Mouse (Mus musculus) hindbrain, embryonic 13.5 days (tissue): Measurements from ENCODE around the gene Tesk1. TPM values are rescaled to one million over a fixed set of nuclear protein-coding genes. Genes with fewer than 3 reads are reported as not detected.

Experiments
- ATAC-seq: fragments of 200-750 bp; cut with Nextera tagmentation; 2 replicates; pipeline ENCODE4 v1.8.0; 2017; ENCODE audit warnings: moderate TSS enrichment; ENCODE audit not compliant: low FRiP score
- H3K27ac ChIP-seq: fragments of 300-500 bp; sonication (generic); 2 replicates; pipeline ENCODE4 v1.5.1; 2015; ENCODE audit warnings: inconsistent platforms, mild to moderate bottlenecking, moderate library complexity
- H3K27me3 ChIP-seq: fragments of 300-500 bp; sonication (generic); 2 replicates; pipeline ENCODE4 v1.6.1; 2015; ENCODE audit warnings: mild to moderate bottlenecking, inconsistent platforms
- H3K36me3 ChIP-seq: fragments of 300-500 bp; sonication (generic); 2 replicates; pipeline ENCODE4 v1.6.1; 2015; ENCODE audit warnings: mild to moderate bottlenecking, inconsistent platforms
- H3K4me1 ChIP-seq: fragments of 300-500 bp; sonication (generic); replicated peaks from 2 replicates; pipeline ENCODE4 v1.6.1; 2015; ENCODE audit warnings: inconsistent platforms
- H3K4me2 ChIP-seq: fragments of 300-500 bp; sonication (generic); 2 replicates; pipeline ENCODE4 v1.6.1; 2015; ENCODE audit warnings: inconsistent platforms, mild to moderate bottlenecking, moderate library complexity
- H3K4me3 ChIP-seq: fragments of 300-500 bp; sonication (generic); 2 replicates; pipeline ENCODE4 v1.5.1; 2015; ENCODE audit warnings: mild to moderate bottlenecking, inconsistent platforms
- H3K9ac ChIP-seq: fragments of 300-500 bp; sonication (generic); 2 replicates; pipeline ENCODE4 v1.6.1; 2015; ENCODE audit warnings: mild to moderate bottlenecking, inconsistent platforms
- H3K9me3 ChIP-seq: fragments of 300-500 bp; sonication (generic); 2 replicates; pipeline ENCODE4 v1.6.1; 2016; ENCODE audit warnings: inconsistent platforms
- WGBS: fragments of 180-500 bp; shearing (Covaris S2); methylation state at CpG from one replicate; pipeline ENCODE4 v1.1.7; 2015; 5-methylcytosine and 5-hydroxymethylcytosine counted together
- polyA plus RNA-seq: library from polyadenylated mRNA; unstranded; fragments of >200 nt; fragmentation: Nextera tagmentation; extraction: Ambion mirVana; gene quantifications from 2 replicates; pipeline ENCODE4 v1.2.1, GENCODE M21; 2015

Tesk1 gene
- polyA plus RNA-seq, 1 experiment from 2014 or later, result 9.7 TPM

GRCm38 (mm10) chr4:43406162-43406971 is 35.4 kb upstream of the Tesk1 start:
- Histone ChIP-seq H3K4me2 (peak overlapping the region; percentile 79), H3K4me3 (peak overlapping the region; percentile 67), H3K27ac (peak overlapping the region; percentile 99), H3K36me3 (no peaks in the 10 kb centered on the region), H3K9me3 (no peaks in the 10 kb centered on the region), H3K9ac (peak overlapping the region; percentile 93), H3K4me1 (peaks cover 52% of the 10 kb centered on the region), H3K27me3 (no peaks in the 10 kb centered on the region)
- WGBS, result 1% methylated on average over 28 of the region's 28 CpGs
- peak; percentile 96 for ATAC-seq

DNA sequence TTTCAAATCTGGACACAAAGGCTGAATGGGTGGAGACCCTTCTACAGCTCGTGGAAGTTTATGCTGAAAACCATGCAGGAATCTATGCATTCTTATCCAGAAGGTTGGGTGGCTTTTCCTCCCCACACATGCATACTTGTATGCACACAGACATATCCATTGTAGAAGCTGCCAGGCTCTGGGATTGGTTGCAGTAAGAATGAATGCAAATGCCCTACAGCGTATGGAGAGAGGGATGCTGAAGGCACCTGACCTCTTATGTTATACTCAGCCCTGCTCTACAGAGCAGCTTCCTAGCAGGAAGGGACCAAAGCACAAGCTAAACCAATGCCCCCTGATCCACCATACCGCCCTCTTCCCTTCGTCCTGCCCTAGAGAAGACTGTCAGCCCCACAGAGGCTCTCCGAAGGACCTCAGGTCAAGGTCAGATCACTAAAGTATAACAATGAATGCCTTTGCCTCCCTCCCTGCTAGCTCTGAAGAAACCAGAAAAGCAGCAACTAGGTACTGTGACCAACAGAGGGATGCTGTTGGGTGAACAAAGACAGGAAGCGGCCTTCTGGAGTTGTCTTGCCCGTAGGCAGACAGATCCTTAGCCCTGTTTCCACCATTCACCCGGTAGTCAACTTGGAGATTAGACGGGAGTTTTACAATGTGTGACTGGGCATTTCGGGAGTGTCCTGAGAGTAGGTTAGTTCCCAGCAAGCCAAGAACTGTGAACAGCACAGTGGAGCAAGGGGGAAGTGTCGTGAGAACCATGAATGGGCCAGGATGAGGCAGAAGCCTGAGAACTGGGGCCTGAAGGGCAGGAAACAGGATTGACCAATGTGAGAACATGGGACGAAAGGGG is 34.4 kb upstream of the Tesk1 start:
- Histone ChIP-seq H3K4me3 (peak overlapping the region; percentile 67), H3K27ac (peak overlapping the region; percentile 99), H3K36me3 (no peaks in the 10 kb centered on the region), H3K4me1 (peaks cover 52% of the 10 kb centered on the region), H3K4me2 (peak overlapping the region; percentile 79), H3K9me3 (no peaks in the 10 kb centered on the region), H3K27me3 (no peaks in the 10 kb centered on the region), H3K9ac (peak overlapping the region; percentile 93)
- peak; percentile 53 for ATAC-seq
- WGBS, result 51% methylated on average over 12 of the region's 12 CpGs

- no peak overlapping the region for H3K27ac ChIP-seq
- no peak overlapping the region for H3K9ac ChIP-seq
- peaks cover 33% of the 10 kb centered on the region for H3K4me1 ChIP-seq
- no peaks in the 10 kb centered on the region for H3K27me3 ChIP-seq
- no peak for ATAC-seq
- peaks cover 61% of the 10 kb centered on the region for H3K36me3 ChIP-seq
- H3K4me3 ChIP-seq, result no peak overlapping the region
- H3K9me3 ChIP-seq, result no peaks in the 10 kb centered on the region
- no peak overlapping the region for H3K4me2 ChIP-seq
- 90% methylated on average over 14 of the region's 14 CpGs for WGBS
Observed at GRCm38 (mm10) chr4:43414761-43415160, 27.0 kb upstream of the Tesk1 start.

GRCm38 (mm10) chr4:43415221-43416070 is 26.3 kb upstream of the Tesk1 start:
- Histone ChIP-seq H3K9ac (no peak overlapping the region), H3K4me2 (no peak overlapping the region), H3K9me3 (no peaks in the 10 kb centered on the region), H3K4me1 (peaks cover 32% of the 10 kb centered on the region), H3K4me3 (no peak overlapping the region), H3K27ac (no peak overlapping the region), H3K27me3 (no peaks in the 10 kb centered on the region), H3K36me3 (peaks cover 66% of the 10 kb centered on the region)
- 92% methylated on average over 29 of the region's 29 CpGs for WGBS
- ATAC-seq, result no peak

DNA sequence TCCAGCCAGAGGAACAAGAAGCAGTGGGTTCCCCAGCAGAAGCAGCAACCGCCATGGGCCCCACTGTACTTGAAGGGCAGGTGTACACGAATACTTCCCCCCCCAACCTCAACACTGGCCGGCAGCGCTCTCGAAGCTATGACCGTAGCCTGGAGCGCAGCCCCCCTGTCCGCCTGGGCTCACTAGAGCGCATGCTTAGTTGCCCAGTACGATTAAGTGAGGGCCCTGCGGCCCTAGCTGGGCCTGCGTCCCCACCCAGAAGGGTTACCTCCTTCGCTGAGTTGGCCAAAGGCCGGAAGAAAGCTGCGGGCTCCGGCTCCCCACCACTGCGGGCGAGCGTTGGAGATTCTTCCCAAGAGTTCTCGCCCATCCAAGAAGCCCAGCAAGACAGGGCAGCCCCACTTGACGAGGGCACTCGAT is 25.7 kb upstream of the Tesk1 start:
- Histone ChIP-seq H3K36me3 (peaks cover 67% of the 10 kb centered on the region), H3K27ac (no peak overlapping the region), H3K27me3 (no peaks in the 10 kb centered on the region), H3K4me1 (peaks cover 28% of the 10 kb centered on the region), H3K9me3 (no peaks in the 10 kb centered on the region), H3K4me3 (no peak overlapping the region), H3K4me2 (no peak overlapping the region), H3K9ac (no peak overlapping the region)
- 95% methylated on average over 22 of the region's 22 CpGs for WGBS
- no peak for ATAC-seq

- Histone ChIP-seq H3K27ac (no peak overlapping the region), H3K4me2 (no peak overlapping the region), H3K4me3 (no peak overlapping the region), H3K36me3 (peaks cover 81% of the 10 kb centered on the region), H3K4me1 (peaks cover 22% of the 10 kb centered on the region), H3K9ac (no peak overlapping the region), H3K9me3 (no peaks in the 10 kb centered on the region), H3K27me3 (peaks cover 9% of the 10 kb centered on the region)
- ATAC-seq, result no peak
- WGBS, result 79% methylated on average over 16 of the region's 16 CpGs
Observed at GRCm38 (mm10) chr4:43417269-43418062, 24.3 kb upstream of the Tesk1 start.

GRCm38 (mm10) chr4:43418450-43418849 is 23.3 kb upstream of the Tesk1 start:
- H3K9ac ChIP-seq, result peak overlapping the region; percentile 55

DNA sequence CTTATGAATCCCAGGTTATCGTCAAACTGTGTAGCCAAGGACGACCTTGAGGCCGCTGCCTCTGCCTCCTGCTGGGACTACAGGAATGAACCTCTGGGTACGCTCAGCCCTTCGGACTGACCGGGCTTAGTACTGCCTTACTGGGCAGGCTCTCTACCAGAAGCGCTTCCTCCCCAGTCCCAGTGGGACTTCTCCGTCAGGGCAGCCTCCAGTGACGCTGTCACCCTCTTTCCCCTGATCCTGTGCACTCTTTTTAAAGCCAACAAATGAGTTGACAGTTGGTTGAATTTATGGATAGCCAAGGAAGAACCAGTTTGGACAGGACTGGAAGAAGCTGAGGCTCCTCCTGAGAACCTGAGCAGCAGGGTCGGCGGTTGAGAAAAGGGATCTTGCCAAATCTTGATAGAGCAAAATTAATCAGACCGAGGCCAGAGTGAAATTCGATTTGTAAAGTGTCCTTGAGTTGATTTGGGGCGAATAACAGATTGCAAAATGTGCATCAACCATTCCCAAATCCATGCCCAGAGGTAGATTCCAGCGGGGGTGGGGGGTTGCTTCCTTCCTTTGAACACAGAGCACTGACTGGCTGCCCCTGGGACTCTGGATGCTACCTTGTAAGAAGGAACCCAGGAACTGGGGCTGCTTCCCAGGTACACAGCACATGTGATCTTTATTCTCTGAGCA is 22.6 kb upstream of the Tesk1 start:
- no peak overlapping the region for H3K4me2 ChIP-seq
- peak overlapping the region; percentile 31; the same call in 1 of the 2 replicates for H3K9ac ChIP-seq
- WGBS, result 60% methylated on average over 15 of the region's 15 CpGs
- H3K4me1 ChIP-seq, result peaks cover 12% of the 10 kb centered on the region
- no peak for ATAC-seq
- H3K27ac ChIP-seq, result no peak overlapping the region
- peaks cover 25% of the 10 kb centered on the region for H3K27me3 ChIP-seq
- peaks cover 92% of the 10 kb centered on the region for H3K36me3 ChIP-seq
- H3K4me3 ChIP-seq, result no peak overlapping the region
- H3K9me3 ChIP-seq, result no peaks in the 10 kb centered on the region

More at GRCm38 (mm10) chr4:43418450-43418849, 23.3 kb upstream of the Tesk1 start:
- peaks cover 87% of the 10 kb centered on the region for H3K36me3 ChIP-seq
- peaks cover 14% of the 10 kb centered on the region for H3K4me1 ChIP-seq
- 77% methylated on average over 4 of the region's 4 CpGs for WGBS
- no peak overlapping the region for H3K4me3 ChIP-seq
- H3K27me3 ChIP-seq, result peaks cover 19% of the 10 kb centered on the region
- no peaks in the 10 kb centered on the region for H3K9me3 ChIP-seq
- ATAC-seq, result no peak
- H3K4me2 ChIP-seq, result no peak overlapping the region
- H3K27ac ChIP-seq, result no peak overlapping the region

- ATAC-seq, result no peak
- H3K4me2 ChIP-seq, result no peak overlapping the region
- H3K4me3 ChIP-seq, result no peak overlapping the region
- H3K4me1 ChIP-seq, result peaks cover 12% of the 10 kb centered on the region
- H3K9me3 ChIP-seq, result no peaks in the 10 kb centered on the region
- H3K36me3 ChIP-seq, result peaks cover 92% of the 10 kb centered on the region
- peak overlapping the region; percentile 18; the same call in 1 of the 2 replicates for H3K27ac ChIP-seq
- H3K9ac ChIP-seq, result no peak overlapping the region
- 68% methylated on average over 9 of the region's 9 CpGs for WGBS
- peaks cover 33% of the 10 kb centered on the region for H3K27me3 ChIP-seq
Observed at GRCm38 (mm10) chr4:43419801-43420281, 21.9 kb upstream of the Tesk1 start.

DNA sequence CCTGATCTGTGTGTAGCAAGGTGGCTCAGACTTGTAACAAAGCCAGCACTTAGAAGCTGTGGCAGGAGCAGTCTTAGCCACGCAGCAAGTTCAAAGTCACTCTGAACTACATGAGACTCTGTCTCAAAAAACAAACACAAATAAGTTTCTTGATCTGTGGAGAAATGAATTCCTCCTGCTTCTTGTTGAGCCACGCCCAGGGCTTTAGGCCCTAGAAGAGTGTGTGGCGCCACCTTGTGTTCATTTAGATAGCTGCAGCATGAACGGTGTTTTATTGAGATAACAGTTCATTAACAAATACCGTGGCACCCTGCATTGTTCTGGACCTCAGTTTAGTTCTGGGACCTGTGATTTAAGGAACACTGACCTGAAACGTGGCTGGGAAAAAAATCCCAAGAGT is 21.4 kb upstream of the Tesk1 start:
- no peak overlapping the region for H3K9ac ChIP-seq
- 0 out of 2 replicates have a peak overlapping the region, but pooled peaks have one; percentile 18 for H3K27ac ChIP-seq
- no peak for ATAC-seq
- 5% methylated on average over 6 of the region's 6 CpGs for WGBS
- H3K4me3 ChIP-seq, result no peak overlapping the region
- H3K4me2 ChIP-seq, result no peak overlapping the region
- H3K36me3 ChIP-seq, result peaks cover 92% of the 10 kb centered on the region
- H3K9me3 ChIP-seq, result no peaks in the 10 kb centered on the region
- H3K27me3 ChIP-seq, result peaks cover 37% of the 10 kb centered on the region
- peaks cover 14% of the 10 kb centered on the region for H3K4me1 ChIP-seq
